Mouse (Mus musculus) embryonic facial prominence, embryonic 11.5 days (tissue): ENCODE measurements around the gene Gp1ba. TPM values are rescaled to one million over a fixed set of nuclear protein-coding genes. Genes with fewer than 3 reads are reported as not detected.

Source experiments
- ATAC-seq: fragments of 200-750 bp; cut with Nextera tagmentation; replicated peaks from 2 replicates; pipeline ENCODE4 v1.8.0; 2017; ENCODE audit warnings: low read depth; ENCODE audit not compliant: insufficient number of reproducible peaks, low FRiP score, low TSS enrichment
- DNase-seq: peaks from one replicate; pipeline ENCODE4 v3.0.0-alpha.2; 2015; ENCODE audit warnings: low spot score
- H3K27ac ChIP-seq: fragments of 300-500 bp; sonication (generic); replicated peaks from 2 replicates; pipeline ENCODE4 v1.5.1; 2014; ENCODE audit warnings: mild to moderate bottlenecking, low read depth, low read length, control low read depth
- H3K27me3 ChIP-seq: fragments of 300-500 bp; sonication (generic); 2 replicates; pipeline ENCODE4 v1.6.1; 2014; ENCODE audit warnings: mild to moderate bottlenecking, low read length, moderate library complexity, mixed read lengths; ENCODE audit not compliant: control insufficient read depth, insufficient read depth
- H3K36me3 ChIP-seq: fragments of 300-500 bp; sonication (generic); replicated peaks from 2 replicates; pipeline ENCODE4 v1.6.1; 2014; ENCODE audit warnings: low read depth, mild to moderate bottlenecking, low read length, moderate library complexity, mixed read lengths; ENCODE audit not compliant: control insufficient read depth, insufficient read depth
- H3K4me1 ChIP-seq: fragments of 300-500 bp; sonication (generic); 2 replicates; pipeline ENCODE4 v1.6.1; 2014; ENCODE audit warnings: low read length, mixed read lengths; ENCODE audit not compliant: control insufficient read depth, insufficient read depth
- H3K4me2 ChIP-seq: fragments of 300-500 bp; sonication (generic); 2 replicates; pipeline ENCODE4 v1.6.1; 2014; ENCODE audit warnings: low read depth, mild to moderate bottlenecking, control low read depth, low read length, moderate library complexity
- H3K4me3 ChIP-seq: fragments of 300-500 bp; sonication (generic); 2 replicates; pipeline ENCODE4 v1.5.1; 2014; ENCODE audit warnings: low read depth, low read length, control low read depth
- H3K9ac ChIP-seq: fragments of 300-500 bp; sonication (generic); replicated peaks from 2 replicates; pipeline ENCODE4 v1.6.1; 2014; ENCODE audit warnings: mild to moderate bottlenecking, control low read depth, low read length
- H3K9me3 ChIP-seq: fragments of 300-500 bp; sonication (generic); replicated peaks from 2 replicates; pipeline ENCODE4 v1.6.1; 2016; ENCODE audit warnings: mild to moderate bottlenecking, low read length, inconsistent platforms, mixed read lengths; ENCODE audit not compliant: control insufficient read depth
- WGBS: fragments of 180-500 bp; shearing (Covaris S2); extraction: QIAGEN DNeasy Blood & Tissue Kit; methylation state at CpG from one replicate; pipeline ENCODE4 v1.1.7; 2014; 5-methylcytosine and 5-hydroxymethylcytosine counted together
- polyA plus RNA-seq: library from polyadenylated mRNA; unstranded; fragments of >200 nt; fragmentation: Nextera tagmentation; extraction: Ambion mirVana; gene quantifications from 2 replicates; pipeline ENCODE4 v1.2.1, GENCODE M21; 2014

The Gp1ba gene
- polyA plus RNA-seq, 1 experiment from 2014 or later, result 0.93 TPM

GRCm38 (mm10) chr11:70656456-70656927, 17.6 kb downstream of the Gp1ba start:
- Histone ChIP-seq H3K27me3 (no peaks in the 10 kb centered on the region), H3K9ac (peak overlapping the region; percentile 97), H3K27ac (peak overlapping the region; percentile 97), H3K4me3 (peak overlapping the region; percentile 100), H3K9me3 (no peaks in the 10 kb centered on the region), H3K4me2 (peak overlapping the region; percentile 95), H3K4me1 (peaks cover 9% of the 10 kb centered on the region), H3K36me3 (peaks cover under 1% of the 10 kb centered on the region; the same call in 1 of the 2 replicates)
- peak; percentile 31; the same call in 1 of the 2 replicates for ATAC-seq
- 4% methylated on average over 16 of the region's 16 CpGs for WGBS
- peak; percentile 80 for DNase-seq

GRCm38 (mm10) chr11:70656964-70657363, 18.0 kb downstream of the Gp1ba start, which contains the start of gene Eno3:
Gene Eno3, plus strand, starts transcription at chr11:70657202.
- no peak for DNase-seq
- H3K9me3 ChIP-seq, result no peaks in the 10 kb centered on the region
- H3K4me2 ChIP-seq, result peak within 1 kb of the TSS; percentile 95
- peaks cover under 1% of the 10 kb centered on the region for H3K36me3 ChIP-seq
- no peaks in the 10 kb centered on the region for H3K27me3 ChIP-seq
- 4% methylated on average over 3 of the region's 3 CpGs for WGBS
- no peak for ATAC-seq
- peak within 1 kb of the TSS; percentile 100 for H3K4me3 ChIP-seq
- peak within 1 kb of the TSS; percentile 97 for H3K9ac ChIP-seq
- peaks cover 9% of the 10 kb centered on the region for H3K4me1 ChIP-seq
- H3K27ac ChIP-seq, result peak within 1 kb of the TSS; percentile 97

GRCm38 (mm10) chr11:70657573-70657972, 18.7 kb downstream of the Gp1ba start:
- Histone ChIP-seq H3K9ac (0 out of 2 replicates have a peak overlapping the region, but pooled peaks have one; percentile 7), H3K4me3 (no peak overlapping the region), H3K9me3 (no peaks in the 10 kb centered on the region), H3K27ac (peak overlapping the region; percentile 97; the same call in 1 of the 2 replicates), H3K27me3 (no peaks in the 10 kb centered on the region), H3K4me2 (peak overlapping the region; percentile 95; the same call in 1 of the 2 replicates), H3K36me3 (peaks cover 3% of the 10 kb centered on the region), H3K4me1 (peaks cover 9% of the 10 kb centered on the region)
- ATAC-seq (no peak), DNase-seq (no peak)
- 47% methylated on average over 6 of the region's 6 CpGs for WGBS

- Histone ChIP-seq H3K4me2 (no peak overlapping the region), H3K36me3 (peaks cover 3% of the 10 kb centered on the region), H3K27ac (0 out of 2 replicates have a peak overlapping the region, but pooled peaks have one; percentile 97), H3K9me3 (no peaks in the 10 kb centered on the region), H3K4me3 (no peak overlapping the region), H3K9ac (0 out of 2 replicates have a peak overlapping the region, but pooled peaks have one; percentile 7), H3K27me3 (no peaks in the 10 kb centered on the region), H3K4me1 (peaks cover 7% of the 10 kb centered on the region)
- no peak for DNase-seq
- ATAC-seq, result no peak
- WGBS, result 54% methylated on average over 9 of the region's 9 CpGs
These were observed 19.1 kb downstream of the Gp1ba start for GRCm38 (mm10) chr11:70657991-70658390.

GRCm38 (mm10) chr11:70658521-70658920, 19.6 kb downstream of the Gp1ba start:
- ATAC-seq (no peak), DNase-seq (no peak)
- WGBS, result 90% methylated on average over 5 of the region's 5 CpGs
- peaks cover 7% of the 10 kb centered on the region for H3K4me1 ChIP-seq
- H3K9ac ChIP-seq, result no peak overlapping the region
- H3K27me3 ChIP-seq, result no peaks in the 10 kb centered on the region
- no peaks in the 10 kb centered on the region for H3K9me3 ChIP-seq
- H3K4me2 ChIP-seq, result no peak overlapping the region
- H3K36me3 ChIP-seq, result peaks cover 3% of the 10 kb centered on the region
- no peak overlapping the region for H3K27ac ChIP-seq
- H3K4me3 ChIP-seq, result no peak overlapping the region

GRCm38 (mm10) chr11:70658942-70659341, 20.0 kb downstream of the Gp1ba start:
- ATAC-seq (no peak), DNase-seq (no peak)
- peaks cover 3% of the 10 kb centered on the region for H3K36me3 ChIP-seq
- H3K27me3 ChIP-seq, result no peaks in the 10 kb centered on the region
- no peaks in the 10 kb centered on the region for H3K9me3 ChIP-seq
- H3K4me1 ChIP-seq, result peaks cover 7% of the 10 kb centered on the region
- no peak overlapping the region for H3K4me3 ChIP-seq
- no peak overlapping the region for H3K4me2 ChIP-seq
- 71% methylated on average over 8 of the region's 8 CpGs for WGBS
- H3K9ac ChIP-seq, result no peak overlapping the region
- H3K27ac ChIP-seq, result no peak overlapping the region

- Histone ChIP-seq H3K27me3 (no peaks in the 10 kb centered on the region), H3K4me1 (peaks cover 7% of the 10 kb centered on the region), H3K9ac (no peak overlapping the region), H3K4me3 (no peak overlapping the region), H3K4me2 (no peak overlapping the region), H3K9me3 (no peaks in the 10 kb centered on the region), H3K27ac (no peak overlapping the region), H3K36me3 (peaks cover 7% of the 10 kb centered on the region)
- DNase-seq (no peak), ATAC-seq (no peak)
- 89% methylated on average over 8 of the region's 8 CpGs for WGBS
These were observed 21.6 kb downstream of the Gp1ba start for GRCm38 (mm10) chr11:70660571-70660970.

GRCm38 (mm10) chr11:70663101-70663500, 24.2 kb downstream of the Gp1ba start:
- Histone ChIP-seq H3K9ac (no peak overlapping the region), H3K4me3 (no peak overlapping the region), H3K9me3 (no peaks in the 10 kb centered on the region), H3K27me3 (no peaks in the 10 kb centered on the region), H3K4me2 (no peak overlapping the region), H3K27ac (no peak overlapping the region), H3K4me1 (no peaks in the 10 kb centered on the region), H3K36me3 (peaks cover 7% of the 10 kb centered on the region)
- WGBS, result 90% methylated on average over 8 of the region's 8 CpGs
- no peak for ATAC-seq
- DNase-seq, result no peak
